Mouse (Mus musculus) thymus, adult 2 months (tissue): ENCODE measurements around the gene Etv6. TPM values are rescaled to one million over a fixed set of nuclear protein-coding genes. Genes with fewer than 3 reads are reported as not detected.

ENCODE experiments used
- DNase-seq: peaks from one replicate; pipeline ENCODE4 v3.0.0; 2021
- H3K27ac ChIP-seq: fragments of 200-500 bp; 2 replicates; pipeline ENCODE4 v1.5.1; 2012; ENCODE audit warnings: low read length, control low read depth; ENCODE audit not compliant: control insufficient read depth, insufficient read depth
- H3K27me3 ChIP-seq: fragments of 200-500 bp; 2 replicates; pipeline ENCODE4 v1.6.1; 2012; ENCODE audit warnings: mild to moderate bottlenecking, low read length, moderate library complexity, mixed read lengths; ENCODE audit not compliant: control insufficient read depth, insufficient read depth
- H3K36me3 ChIP-seq: fragments of 200-500 bp; 2 replicates; pipeline ENCODE4 v1.6.1; 2012; ENCODE audit warnings: mild to moderate bottlenecking, low read length, moderate library complexity; ENCODE audit not compliant: control insufficient read depth, insufficient read depth
- H3K4me1 ChIP-seq: fragments of 200-500 bp; replicated peaks from 2 replicates; pipeline ENCODE4 v1.6.1; 2012; ENCODE audit warnings: low read length; ENCODE audit not compliant: control insufficient read depth, insufficient read depth
- H3K4me3 ChIP-seq: fragments of 200-500 bp; 2 replicates; pipeline ENCODE4 v1.5.1; 2012; ENCODE audit warnings: mild to moderate bottlenecking, low read length, control low read depth, moderate library complexity; ENCODE audit not compliant: control insufficient read depth, insufficient read depth
- CTCF ChIP-seq: fragments of 200-500 bp; IDR thresholded peaks from 2 replicates; pipeline ENCODE4 v1.5.1; 2012; ENCODE audit warnings: mild to moderate bottlenecking, control low read depth, low read length, moderate library complexity, borderline replicate concordance; ENCODE audit not compliant: control insufficient read depth, poor library complexity, insufficient read depth; ENCODE audit errors: extremely low read depth
- POLR2A ChIP-seq: fragments of 200-500 bp; IDR thresholded peaks from 2 replicates; pipeline ENCODE4 v1.6.1; 2012; ENCODE audit warnings: mild to moderate bottlenecking, low read length, control low read depth, moderate library complexity; ENCODE audit not compliant: control insufficient read depth, poor library complexity, insufficient read depth; ENCODE audit errors: extremely low read depth
- WGBS: fragments of 180-500 bp; shearing (Covaris S2); methylation state at CpG from one replicate; pipeline ENCODE4 v1.1.7; 2018; 5-methylcytosine and 5-hydroxymethylcytosine counted together
- polyA plus RNA-seq: library from polyadenylated mRNA; depleted of rRNA; stranded (reverse); fragments of >200 nt; gene quantifications from 2 replicates; pipeline ENCODE4 v1.2.3, GENCODE M21; 2012

The Etv6 gene
- polyA plus RNA-seq, 1 experiment: 43.8 TPM

- Histone ChIP-seq H3K36me3 (no peaks in the 10 kb centered on the region), H3K27me3 (no peaks in the 10 kb centered on the region), H3K4me3 (peak overlapping the region; percentile 97), H3K4me1 (peaks cover 32% of the 10 kb centered on the region), H3K27ac (no peak overlapping the region)
- no peak for DNase-seq
- TF ChIP-seq CTCF (no peak), POLR2A (no peak)
- under 1% methylated on average over 8 of the region's 8 CpGs for WGBS
Measured at GRCm38 (mm10) chr6:134036491-134036911, 1.0 kb downstream of the Etv6 start.

- no peaks in the 10 kb centered on the region for H3K36me3 ChIP-seq
- peaks cover 37% of the 10 kb centered on the region for H3K4me1 ChIP-seq
- no peak overlapping the region for H3K27ac ChIP-seq
- no peak for DNase-seq
- TF ChIP-seq CTCF: no peak
- TF ChIP-seq POLR2A: no peak
- WGBS: 2% methylated on average over 3 of the region's 3 CpGs
- H3K27me3 ChIP-seq: no peaks in the 10 kb centered on the region
- H3K4me3 ChIP-seq: no peak overlapping the region
Measured at GRCm38 (mm10) chr6:134036951-134037431, 1.5 kb downstream of the Etv6 start.

GRCm38 (mm10) chr6:134037960-134038359 lies 2.5 kb downstream of the Etv6 start:
- no peak overlapping the region for H3K27ac ChIP-seq

GRCm38 (mm10) chr6:134038881-134039280 lies 3.4 kb downstream of the Etv6 start:
- TF ChIP-seq POLR2A (no peak), CTCF (no peak)
- DNase-seq: no peak
- WGBS: 22% methylated on average over 6 of the region's 6 CpGs
- no peak overlapping the region for H3K27ac ChIP-seq
- peaks cover 47% of the 10 kb centered on the region for H3K4me1 ChIP-seq
- no peaks in the 10 kb centered on the region for H3K36me3 ChIP-seq
- H3K27me3 ChIP-seq: no peaks in the 10 kb centered on the region
- H3K4me3 ChIP-seq: peak overlapping the region; percentile 21; the same call in 1 of the 2 replicates

More at GRCm38 (mm10) chr6:134037960-134038359, 2.5 kb downstream of the Etv6 start:
- Histone ChIP-seq H3K36me3 (no peaks in the 10 kb centered on the region), H3K4me1 (peaks cover 41% of the 10 kb centered on the region), H3K27me3 (no peaks in the 10 kb centered on the region), H3K4me3 (peak overlapping the region; percentile 9; the same call in 1 of the 2 replicates)
- TF ChIP-seq CTCF: no peak
- no peak for TF ChIP-seq POLR2A
- WGBS: 17% methylated on average over 10 of the region's 10 CpGs
- DNase-seq: no peak

- H3K4me1 ChIP-seq: peaks cover 49% of the 10 kb centered on the region
- WGBS: 26% methylated on average over 8 of the region's 8 CpGs
Measured at GRCm38 (mm10) chr6:134039351-134039750, 3.9 kb downstream of the Etv6 start.

GRCm38 (mm10) chr6:134040312-134040711 lies 4.8 kb downstream of the Etv6 start:
- Histone ChIP-seq H3K4me1 (peaks cover 57% of the 10 kb centered on the region), H3K36me3 (no peaks in the 10 kb centered on the region), H3K27ac (no peak overlapping the region), H3K4me3 (no peak overlapping the region), H3K27me3 (no peaks in the 10 kb centered on the region)
- no peak for DNase-seq
- WGBS: 13% methylated on average over 3 of the region's 3 CpGs
- TF ChIP-seq CTCF: no peak
- no peak for TF ChIP-seq POLR2A

More at GRCm38 (mm10) chr6:134039351-134039750, 3.9 kb downstream of the Etv6 start:
- Histone ChIP-seq H3K27me3 (no peaks in the 10 kb centered on the region), H3K4me3 (no peak overlapping the region), H3K27ac (no peak overlapping the region), H3K36me3 (no peaks in the 10 kb centered on the region)
- no peak for TF ChIP-seq POLR2A
- TF ChIP-seq CTCF: no peak
- no peak for DNase-seq

- DNase-seq: no peak
- Histone ChIP-seq H3K4me3 (no peak overlapping the region), H3K27me3 (no peaks in the 10 kb centered on the region), H3K36me3 (no peaks in the 10 kb centered on the region), H3K27ac (no peak overlapping the region), H3K4me1 (peaks cover 63% of the 10 kb centered on the region)
- no peak for TF ChIP-seq POLR2A
- TF ChIP-seq CTCF: no peak
- WGBS: 44% methylated on average over 7 of the region's 7 CpGs
Measured at GRCm38 (mm10) chr6:134041286-134041685, 5.8 kb downstream of the Etv6 start.

- H3K27ac ChIP-seq: no peak overlapping the region
- 26% methylated on average over 12 of the region's 12 CpGs for WGBS
- TF ChIP-seq CTCF (no peak), POLR2A (no peak)
- H3K4me1 ChIP-seq: peaks cover 67% of the 10 kb centered on the region
- no peak for DNase-seq
- no peaks in the 10 kb centered on the region for H3K27me3 ChIP-seq
- no peak overlapping the region for H3K4me3 ChIP-seq
- H3K36me3 ChIP-seq: no peaks in the 10 kb centered on the region
Measured at GRCm38 (mm10) chr6:134041916-134042315, 6.4 kb downstream of the Etv6 start.
